Comparison of ENCODE assay signal across 21 mouse cellular contexts in the genomic region with DNA sequence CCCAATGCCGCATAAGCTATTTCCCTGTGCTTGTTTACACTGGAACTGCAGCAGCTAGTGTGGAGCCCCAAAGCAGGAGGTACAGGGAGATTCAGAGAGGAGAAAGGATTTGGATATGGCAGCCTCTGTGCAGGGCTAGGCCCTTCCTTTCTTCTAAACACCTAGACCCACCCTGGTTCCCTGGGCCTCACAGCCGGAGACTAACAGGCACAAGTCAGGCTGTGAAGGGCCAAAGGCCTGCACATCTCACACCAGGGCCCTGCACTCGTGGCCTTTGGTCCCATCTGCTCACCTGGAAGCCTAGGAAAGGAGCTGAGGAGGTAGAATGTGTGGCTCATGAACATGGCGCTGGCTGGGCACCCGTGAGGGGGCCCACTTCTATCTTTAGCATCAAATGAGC. TPM values are rescaled to one million over a fixed set of nuclear protein-coding genes. Genes with fewer than 3 reads are reported as not detected.
DNase-seq lines count a peak whose midpoint lies in the region; ATAC-seq and TF ChIP-seq lines count a peak whose summit lies in the region.
"Had no signal": no experiment of that assay in that cellular context is flagged by ENCODE, and none has a peak within 500 bp of the region (broad histone marks: within the 10 kb centered on the region; RNA-seq: fewer than 3 reads in every experiment).

No protein-coding gene starts in this region.

- no peak overlapping the region for H3K27ac ChIP-seq in heart, embryonic 16.5 days (ENCODE audit: low read length)
- H3K27ac ChIP-seq in heart, adult 2 months = no peak overlapping the region
- H3K27ac ChIP-seq in limb, embryonic 11.5 days (replicated peaks; ENCODE audit: low read depth, low read length) = no peak overlapping the region
- no peak overlapping the region for H3K27ac ChIP-seq in limb, embryonic 10.5 days
- H3K27ac ChIP-seq: heart, embryonic 13.5 days; limb, embryonic 13.5 days; liver, embryonic 12.5 days had no signal

- no peak for TF ChIP-seq EP300 in heart, adult 2 months (IDR thresholded peaks at IDR 0.05; ENCODE audit: insufficient read depth, low read depth, low read length)

- no peak for TF ChIP-seq CTCF in heart, adult 2 months (IDR thresholded peaks at IDR 0.05)

- intact Hi-C loops in heart, adult 2 months (cut with DNase I) = no loop called here

- no peak for TF ChIP-seq POLR2A in heart, adult 2 months (IDR thresholded peaks at IDR 0.05; ENCODE audit: insufficient read depth, low read depth, low read length)

- 0 out of 2 replicates have a peak, but pooled peaks cover 2% of the 10 kb centered on the region for H3K4me1 ChIP-seq in heart, embryonic 16.5 days (ENCODE audit: control insufficient read depth, insufficient read depth, low read length)
- H3K4me1 ChIP-seq in heart, adult 2 months (ENCODE audit: control insufficient read depth, insufficient read depth, low read length) = no peaks in the 10 kb centered on the region
- 0 out of 2 replicates have a peak, but pooled peaks cover 2% of the 10 kb centered on the region for H3K4me1 ChIP-seq in limb, embryonic 11.5 days (ENCODE audit: control insufficient read depth, insufficient read depth, low read length)
- H3K4me1 ChIP-seq in limb, embryonic 10.5 days = 0 out of 2 replicates have a peak, but pooled peaks cover 3% of the 10 kb centered on the region
- H3K4me1 ChIP-seq: limb, embryonic 13.5 days; liver, embryonic 12.5 days; midbrain, embryonic 12.5 days had no signal

- no peaks in the 10 kb centered on the region for H3K36me3 ChIP-seq in heart, embryonic 16.5 days (ENCODE audit: control insufficient read depth, insufficient read depth)
- no peaks in the 10 kb centered on the region for H3K36me3 ChIP-seq in heart, adult 2 months (ENCODE audit: control insufficient read depth, insufficient read depth, low read length)
- H3K36me3 ChIP-seq in limb, embryonic 11.5 days (ENCODE audit: control insufficient read depth, insufficient read depth, low read length) = no peaks in the 10 kb centered on the region
- H3K36me3 ChIP-seq in limb, embryonic 10.5 days = peaks cover 22% of the 10 kb centered on the region

- ATAC-seq in heart, embryonic 16.5 days (replicated peaks; ENCODE audit: extremely low read depth, insufficient read depth, low FRiP score) = no peak
- ATAC-seq in limb, embryonic 11.5 days (ENCODE audit: insufficient number of reproducible peaks, low FRiP score, low TSS enrichment, low read depth) = no peak
- ATAC-seq: CD4-positive, CD25-positive, alpha-beta regulatory T cell, adult 4 months; forebrain, embryonic 16.5 days; inflammation-experienced regulatory T-cells, adult 6 months; liver, embryonic 12.5 days had no signal

- peak; percentile 54 for DNase-seq in cerebellum, adult 8-10 months
- no peak for DNase-seq in cerebellum, postnatal 10 days
- no peak for DNase-seq in heart, adult 2 months
- no peak for DNase-seq in limb, embryonic 11.5 days (ENCODE audit: low spot score)
- DNase-seq in limb, embryonic 10.5 days (ENCODE audit: low spot score) = no peak
- no peak for DNase-seq in lung, adult 18-20 months
- DNase-seq: kidney, adult 9 months; layer of hippocampus, postnatal 36 days; lung, embryonic 14.5 days; right cerebral cortex, postnatal 14 days had no signal

- no peaks in the 10 kb centered on the region for H3K9me3 ChIP-seq in heart, embryonic 16.5 days (replicated peaks; ENCODE audit: control insufficient read depth, low read length)
- H3K9me3 ChIP-seq in limb, embryonic 11.5 days (ENCODE audit: control insufficient read depth, low read length) = no peaks in the 10 kb centered on the region
- H3K9me3 ChIP-seq in limb, embryonic 10.5 days (replicated peaks) = no peaks in the 10 kb centered on the region
- H3K9me3 ChIP-seq: heart, embryonic 13.5 days; limb, embryonic 13.5 days; liver, embryonic 12.5 days; midbrain, embryonic 12.5 days had no signal

- 84% methylated on average over 5 of the region's 5 CpGs for WGBS in heart, embryonic 16.5 days
- 87% methylated on average over 5 of the region's 5 CpGs for WGBS in heart, adult 2 months
- 83% methylated on average over 5 of the region's 5 CpGs for WGBS in limb, embryonic 11.5 days
- WGBS in limb, embryonic 10.5 days = 75% methylated on average over 5 of the region's 5 CpGs

- no peaks in the 10 kb centered on the region for H3K27me3 ChIP-seq in heart, embryonic 16.5 days (ENCODE audit: control insufficient read depth, insufficient read depth, low read length)
- no peaks in the 10 kb centered on the region for H3K27me3 ChIP-seq in heart, adult 2 months (ENCODE audit: control insufficient read depth, insufficient read depth, low read length)
- H3K27me3 ChIP-seq in limb, embryonic 11.5 days (ENCODE audit: control insufficient read depth, insufficient read depth, low read length) = no peaks in the 10 kb centered on the region
- H3K27me3 ChIP-seq in limb, embryonic 10.5 days (ENCODE audit: low read depth, poor library complexity, severe bottlenecking) = no peaks in the 10 kb centered on the region
- H3K27me3 ChIP-seq: heart, embryonic 13.5 days; limb, embryonic 13.5 days; liver, embryonic 12.5 days; midbrain, embryonic 12.5 days had no signal

- peak overlapping the region; percentile 41; the same call in 1 of the 2 replicates for H3K9ac ChIP-seq in heart, embryonic 16.5 days (ENCODE audit: low read length)
- no peak overlapping the region for H3K9ac ChIP-seq in heart, adult 2 months (ENCODE audit: low read depth, low read length)
- H3K9ac ChIP-seq in limb, embryonic 11.5 days (ENCODE audit: low read length) = 0 out of 2 replicates have a peak overlapping the region, but pooled peaks have one; percentile 9
- H3K9ac ChIP-seq: limb, embryonic 13.5 days; liver, embryonic 12.5 days; lung, embryonic 14.5 days; midbrain, embryonic 12.5 days had no signal

- no peaks in the 10 kb centered on the region for H3K79me2 ChIP-seq in heart, adult 2 months (replicated peaks; ENCODE audit: control insufficient read depth, insufficient read depth, low read length)

- no peak overlapping the region for H3K4me3 ChIP-seq in heart, embryonic 16.5 days (ENCODE audit: low read length)
- H3K4me3 ChIP-seq in heart, adult 2 months = no peak overlapping the region
- H3K4me3 ChIP-seq in limb, embryonic 11.5 days (ENCODE audit: low read depth, low read length) = no peak overlapping the region
- H3K4me3 ChIP-seq in limb, embryonic 10.5 days = no peak overlapping the region
- H3K4me3 ChIP-seq: erythroblast, embryonic 14.5 days; heart, embryonic 13.5 days; limb, embryonic 13.5 days; liver, embryonic 12.5 days; midbrain, embryonic 12.5 days had no signal

- H3K4me2 ChIP-seq in heart, embryonic 16.5 days (ENCODE audit: low read depth, low read length) = no peak overlapping the region
- no peak overlapping the region for H3K4me2 ChIP-seq in limb, embryonic 11.5 days (ENCODE audit: low read depth, severe bottlenecking)
- H3K4me2 ChIP-seq: heart, embryonic 13.5 days; limb, embryonic 13.5 days; liver, embryonic 12.5 days; lung, embryonic 14.5 days; midbrain, embryonic 12.5 days had no signal

RNA-seq across cellular contexts. Expression of a gene that starts 22.8 kb away (rescaled TPM):
- 3.0 and 4.3 TPM in 2 replicates for polyA plus RNA-seq in heart, embryonic 16.5 days (2015; fragmentation: Nextera tagmentation; extraction: Ambion mirVana)
- total RNA-seq in heart, adult 2 months (2021) = 1 to 10 TPM; 5.1 to 5.4 TPM
- polyA plus RNA-seq in heart, adult 2 months (2012; rRNA removed) = 11.5 and 17.4 TPM in 2 replicates
- 0.43 and 0.50 TPM in 2 replicates for polyA plus RNA-seq in limb, embryonic 11.5 days (2014; fragmentation: Nextera tagmentation; extraction: Ambion mirVana)
- 0.08 and 0.35 TPM in 2 replicates for polyA plus RNA-seq in limb, embryonic 10.5 days (2016; fragmentation: Nextera tagmentation; extraction: Ambion mirVana)
- total RNA-seq: adrenal gland, postnatal 14 days; megakaryocyte, adult 5-6 weeks had no signal
- polyA plus RNA-seq: erythroblast, embryonic 14.5 days had no signal

RNA-seq across cellular contexts. Expression of a gene that starts 43.1 kb away (rescaled TPM):
- polyA plus RNA-seq in heart, embryonic 16.5 days (2015; fragmentation: Nextera tagmentation; extraction: Ambion mirVana) = 7.9 and 9.7 TPM in 2 replicates
- total RNA-seq in heart, adult 2 months (2021) = 10 to 100 TPM; 42.6 to 43.9 TPM
- polyA plus RNA-seq in heart, adult 2 months (2012; rRNA removed) = 17.4 and 23.4 TPM in 2 replicates
- 23.2 and 25.1 TPM in 2 replicates for polyA plus RNA-seq in limb, embryonic 11.5 days (2014; fragmentation: Nextera tagmentation; extraction: Ambion mirVana)
- polyA plus RNA-seq in limb, embryonic 10.5 days (2016; fragmentation: Nextera tagmentation; extraction: Ambion mirVana) = 25.6 and 26.7 TPM in 2 replicates

RNA-seq across cellular contexts. Expression of a gene that starts 43.2 kb away (rescaled TPM):
- polyA plus RNA-seq in heart, embryonic 16.5 days (2015; fragmentation: Nextera tagmentation; extraction: Ambion mirVana) = 10.2 and 10.7 TPM in 2 replicates
- 1 to 10 TPM; 7.4 to 8.1 TPM for total RNA-seq in heart, adult 2 months (2021)
- polyA plus RNA-seq in heart, adult 2 months (2012; rRNA removed) = 13.7 and 14.9 TPM in 2 replicates
- polyA plus RNA-seq in limb, embryonic 11.5 days (2014; fragmentation: Nextera tagmentation; extraction: Ambion mirVana) = 16.6 and 19.8 TPM in 2 replicates
- polyA plus RNA-seq in limb, embryonic 10.5 days (2016; fragmentation: Nextera tagmentation; extraction: Ambion mirVana) = 20.1 and 23.2 TPM in 2 replicates
